Mouse (Mus musculus) hindbrain, postnatal 0 days (tissue): ENCODE data around the gene Rpl23. TPM values are rescaled to one million over a fixed set of nuclear protein-coding genes. Genes with fewer than 3 reads are reported as not detected.

Experiments used
- ATAC-seq: fragments of 200-750 bp; cut with Nextera tagmentation; 2 replicates; pipeline ENCODE4 v1.8.0; 2017; ENCODE audit warnings: mild to moderate bottlenecking, moderate TSS enrichment, moderate library complexity
- DNase-seq: peaks from one replicate; pipeline ENCODE4 v3.0.0-alpha.2; 2015; ENCODE audit warnings: low spot score
- H3K27ac ChIP-seq: fragments of 300-500 bp; sonication (generic); 2 replicates; pipeline ENCODE4 v1.5.1; 2014; ENCODE audit warnings: mild to moderate bottlenecking
- H3K27me3 ChIP-seq: fragments of 300-500 bp; sonication (generic); 2 replicates; pipeline ENCODE4 v1.6.1; 2014; ENCODE audit warnings: low read length, mixed read lengths; ENCODE audit not compliant: insufficient read depth
- H3K36me3 ChIP-seq: fragments of 300-500 bp; sonication (generic); 2 replicates; pipeline ENCODE4 v1.6.1; 2014; ENCODE audit warnings: low read length, mixed read lengths; ENCODE audit not compliant: insufficient read depth
- H3K4me1 ChIP-seq: fragments of 300-500 bp; sonication (generic); 2 replicates; pipeline ENCODE4 v1.6.1; 2014; ENCODE audit warnings: antibody characterized with exemption, low read length, mixed read lengths; ENCODE audit not compliant: insufficient read depth
- H3K4me2 ChIP-seq: fragments of 300-500 bp; sonication (generic); 2 replicates; pipeline ENCODE4 v1.6.1; 2014; ENCODE audit warnings: low read depth, mild to moderate bottlenecking, low read length, moderate library complexity, mixed read lengths
- H3K4me3 ChIP-seq: fragments of 300-500 bp; sonication (generic); 2 replicates; pipeline ENCODE4 v1.5.1; 2014; ENCODE audit warnings: low read length
- H3K9ac ChIP-seq: fragments of 300-500 bp; sonication (generic); replicated peaks from 2 replicates; pipeline ENCODE4 v1.6.1; 2014; ENCODE audit warnings: mild to moderate bottlenecking, low read length, moderate library complexity, mixed read lengths
- H3K9me3 ChIP-seq: fragments of 300-500 bp; sonication (generic); 2 replicates; pipeline ENCODE4 v1.6.1; 2016; ENCODE audit warnings: low read length, mixed read lengths
- CTCF ChIP-seq: IDR thresholded peaks from 2 replicates; pipeline ENCODE4 v1.5.1; 2016; ENCODE audit warnings: antibody characterized with exemption, control low read depth, low read depth
- WGBS: fragments of 180-500 bp; shearing (Covaris S2); extraction: QIAGEN DNeasy Blood & Tissue Kit; methylation state at CpG from one replicate; pipeline ENCODE4 v1.1.7; 2014; 5-methylcytosine and 5-hydroxymethylcytosine counted together
- polyA plus RNA-seq: library from polyadenylated mRNA; unstranded; fragments of >200 nt; fragmentation: Nextera tagmentation; extraction: Ambion mirVana; gene quantifications from 2 replicates; pipeline ENCODE4 v1.2.1, GENCODE M21; 2015
- total RNA-seq: library from RNA; depleted of rRNA; stranded (reverse); fragments of >200 nt; gene quantifications from 2 replicates; pipeline ENCODE4 v1.2.3, GENCODE M21; 2014

Rpl23 gene
- total and polyA plus RNA-seq, 2 experiments from 2014 or later: 124 to 351 TPM

DNA sequence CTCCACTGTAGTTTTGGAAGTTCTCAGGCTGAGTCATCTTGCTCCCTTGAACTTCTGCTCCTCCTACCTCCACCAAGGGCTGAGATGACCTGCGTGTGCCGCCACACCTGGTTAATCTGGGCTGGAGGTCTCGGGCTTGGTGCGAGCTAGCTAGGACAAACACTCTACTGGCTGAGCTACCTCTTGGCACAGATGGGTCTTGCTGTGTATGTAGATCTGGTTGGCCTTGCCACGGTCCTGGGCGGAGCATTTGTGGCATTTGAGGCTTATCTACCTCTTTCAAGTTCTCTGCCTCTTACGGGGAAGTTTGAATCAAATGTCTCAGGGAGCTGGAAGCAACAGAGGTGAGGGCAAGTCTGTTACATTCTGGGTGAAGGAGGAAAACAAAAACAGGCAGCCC, 28.1 kb upstream of the Rpl23 start:
- no peak overlapping the region for H3K27ac ChIP-seq
- ATAC-seq: no peak
- H3K36me3 ChIP-seq: peaks cover 8% of the 10 kb centered on the region; the same call in 1 of the 2 replicates
- H3K9me3 ChIP-seq: no peaks in the 10 kb centered on the region
- H3K27me3 ChIP-seq: no peaks in the 10 kb centered on the region
- no peak for DNase-seq
- no peak overlapping the region for H3K4me2 ChIP-seq
- WGBS: 68% methylated on average over 7 of the region's 7 CpGs
- no peak overlapping the region for H3K4me3 ChIP-seq
- TF ChIP-seq CTCF: no peak
- H3K4me1 ChIP-seq: peaks cover 65% of the 10 kb centered on the region
- no peak overlapping the region for H3K9ac ChIP-seq

DNA sequence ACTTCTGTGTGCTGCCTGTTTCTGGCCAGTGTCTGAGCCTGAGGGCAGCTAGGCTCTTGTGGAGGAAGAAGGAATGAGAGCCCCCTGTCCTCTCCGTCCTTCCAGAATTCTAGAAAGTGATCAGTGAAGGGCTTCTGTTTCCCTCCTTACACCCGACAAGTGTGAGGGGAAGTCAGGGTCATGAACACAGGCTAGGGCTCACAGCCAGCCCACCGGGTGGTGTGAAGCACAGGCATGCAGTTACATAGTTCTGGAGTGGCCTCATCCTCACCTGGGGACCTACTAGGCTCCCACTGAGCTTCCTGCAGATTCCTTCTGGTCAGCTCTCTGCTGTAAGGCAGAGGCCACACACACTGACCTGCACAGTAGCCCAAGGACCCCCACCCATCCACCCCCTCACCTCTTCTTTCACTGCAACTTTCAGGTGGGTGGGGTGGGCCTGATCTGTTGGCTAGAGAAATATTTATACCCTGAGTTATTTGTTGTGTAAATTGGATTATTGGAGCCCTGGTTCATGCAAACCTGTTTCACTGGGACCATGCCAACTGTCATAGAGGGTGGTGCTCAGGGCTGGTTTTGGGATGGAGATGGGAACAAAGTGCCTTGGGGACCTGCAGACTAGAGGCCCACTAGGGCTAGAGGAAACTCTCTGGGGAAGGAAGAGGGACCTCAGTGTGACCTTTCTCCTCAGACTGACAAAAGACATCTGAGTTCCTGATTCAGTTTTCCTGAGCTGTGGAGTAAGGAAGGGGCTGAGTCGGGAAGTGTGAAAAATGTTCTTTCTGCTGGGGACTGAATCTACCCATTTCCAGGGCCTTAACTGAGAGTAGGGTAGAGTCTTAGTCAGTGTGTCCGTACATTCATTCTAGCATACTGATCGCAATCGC, 27.2 kb upstream of the Rpl23 start:
- Histone ChIP-seq H3K4me2 (no peak overlapping the region), H3K27me3 (no peaks in the 10 kb centered on the region), H3K4me1 (peaks cover 72% of the 10 kb centered on the region), H3K36me3 (peaks cover 8% of the 10 kb centered on the region; the same call in 1 of the 2 replicates), H3K9me3 (no peaks in the 10 kb centered on the region), H3K27ac (peak overlapping the region; percentile 52; the same call in 1 of the 2 replicates), H3K9ac (no peak overlapping the region), H3K4me3 (no peak overlapping the region)
- TF ChIP-seq CTCF: no peak
- ATAC-seq (no peak), DNase-seq (no peak)
- 64% methylated on average over 7 of the region's 7 CpGs for WGBS

DNA sequence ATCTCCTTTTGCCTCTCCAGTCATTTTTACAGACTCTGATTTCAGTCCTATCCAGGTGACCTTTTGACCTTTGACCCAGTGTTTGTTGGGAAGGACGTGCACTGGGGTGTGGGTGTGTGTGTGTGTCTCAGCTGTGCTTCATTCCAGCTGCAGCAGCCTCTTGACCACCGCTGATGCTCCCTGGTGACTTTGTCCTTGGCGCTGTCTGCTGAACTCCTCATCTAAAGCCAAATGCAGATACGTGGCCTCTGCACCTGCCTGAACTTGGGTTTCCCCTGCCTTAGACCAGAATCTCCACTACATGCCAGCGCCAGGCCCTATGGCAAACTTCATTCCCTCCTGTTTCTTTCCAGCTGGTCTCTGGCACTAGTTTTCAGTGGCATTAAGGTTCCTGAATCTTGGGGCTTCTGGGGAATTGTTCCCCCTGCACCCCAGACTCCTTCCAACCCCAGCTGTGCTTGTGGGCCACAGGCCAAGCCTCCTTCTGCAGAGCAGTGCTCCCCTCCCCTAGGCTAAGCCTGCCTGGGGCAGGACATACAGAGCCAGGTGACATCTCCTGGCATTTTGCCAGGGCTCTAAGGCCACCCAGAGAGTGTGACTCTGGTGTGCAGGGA, 26.5 kb upstream of the Rpl23 start:
- peak; percentile 55 for DNase-seq
- 28% methylated on average over 5 of the region's 5 CpGs for WGBS
- no peaks in the 10 kb centered on the region for H3K27me3 ChIP-seq
- TF ChIP-seq CTCF: no peak
- peak overlapping the region; percentile 52; the same call in 1 of the 2 replicates for H3K27ac ChIP-seq
- H3K4me1 ChIP-seq: peaks cover 71% of the 10 kb centered on the region
- H3K4me2 ChIP-seq: no peak overlapping the region
- H3K4me3 ChIP-seq: no peak overlapping the region
- peaks cover 8% of the 10 kb centered on the region; the same call in 1 of the 2 replicates for H3K36me3 ChIP-seq
- H3K9ac ChIP-seq: no peak overlapping the region
- ATAC-seq: no peak
- no peaks in the 10 kb centered on the region for H3K9me3 ChIP-seq

DNA sequence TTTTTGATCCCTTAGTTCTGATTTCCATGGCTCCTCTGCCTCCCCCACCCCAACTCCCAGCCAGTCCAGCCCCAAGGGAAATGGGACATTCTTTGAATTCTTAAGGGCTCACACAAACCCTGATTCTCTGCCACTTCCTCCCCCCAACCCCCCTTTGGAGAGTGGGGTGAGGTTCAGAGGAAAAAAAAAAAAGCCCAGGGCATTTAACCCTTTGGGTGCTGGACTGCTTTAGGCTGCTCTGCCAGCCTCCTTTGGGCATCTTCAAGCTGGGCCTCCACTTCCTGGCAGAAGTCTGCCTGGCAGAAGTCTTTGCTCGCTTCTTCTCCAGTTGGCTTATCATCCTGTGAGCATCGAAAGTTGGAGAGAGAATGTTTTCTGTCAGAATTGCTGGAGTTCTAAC, 25.9 kb upstream of the Rpl23 start:
- 37% methylated on average over 2 of the region's 2 CpGs for WGBS
- peak overlapping the region; percentile 52; the same call in 1 of the 2 replicates for H3K27ac ChIP-seq
- peak; percentile 45 for DNase-seq

DNA sequence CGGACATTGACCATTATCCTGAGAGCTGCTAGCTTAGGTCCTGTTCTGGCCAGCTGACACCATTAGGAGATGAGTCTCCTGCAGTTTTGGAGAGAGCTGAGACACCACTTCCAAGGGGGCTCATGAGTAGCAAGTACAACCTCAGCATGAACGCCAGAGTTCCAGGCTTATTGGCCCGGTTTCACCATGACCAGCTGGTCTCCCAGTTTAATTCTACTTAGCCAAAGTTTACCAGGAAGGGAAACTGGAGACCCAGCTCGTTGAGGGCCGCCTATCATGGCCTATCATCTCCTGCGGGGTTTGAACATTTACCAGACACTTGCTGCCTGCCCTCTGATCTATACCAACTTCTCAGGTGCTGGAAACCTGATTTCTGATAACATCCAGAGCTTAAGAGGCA, 25.4 kb upstream of the Rpl23 start:
- Histone ChIP-seq H3K9me3 (no peaks in the 10 kb centered on the region), H3K4me2 (no peak overlapping the region), H3K4me1 (peaks cover 62% of the 10 kb centered on the region), H3K27ac (0 out of 2 replicates have a peak overlapping the region, but pooled peaks have one; percentile 2), H3K36me3 (peaks cover 8% of the 10 kb centered on the region; the same call in 1 of the 2 replicates), H3K4me3 (no peak overlapping the region), H3K27me3 (no peaks in the 10 kb centered on the region), H3K9ac (no peak overlapping the region)
- DNase-seq (no peak), ATAC-seq (no peak)
- no peak for TF ChIP-seq CTCF
- 33% methylated on average over 6 of the region's 6 CpGs for WGBS

More for the DNA sequence above, 25.9 kb upstream of the Rpl23 start:
- Histone ChIP-seq H3K27me3 (no peaks in the 10 kb centered on the region), H3K4me1 (peaks cover 65% of the 10 kb centered on the region), H3K9ac (no peak overlapping the region), H3K4me2 (no peak overlapping the region), H3K4me3 (no peak overlapping the region), H3K36me3 (peaks cover 8% of the 10 kb centered on the region; the same call in 1 of the 2 replicates), H3K9me3 (no peaks in the 10 kb centered on the region)
- ATAC-seq: no peak
- no peak for TF ChIP-seq CTCF

DNA sequence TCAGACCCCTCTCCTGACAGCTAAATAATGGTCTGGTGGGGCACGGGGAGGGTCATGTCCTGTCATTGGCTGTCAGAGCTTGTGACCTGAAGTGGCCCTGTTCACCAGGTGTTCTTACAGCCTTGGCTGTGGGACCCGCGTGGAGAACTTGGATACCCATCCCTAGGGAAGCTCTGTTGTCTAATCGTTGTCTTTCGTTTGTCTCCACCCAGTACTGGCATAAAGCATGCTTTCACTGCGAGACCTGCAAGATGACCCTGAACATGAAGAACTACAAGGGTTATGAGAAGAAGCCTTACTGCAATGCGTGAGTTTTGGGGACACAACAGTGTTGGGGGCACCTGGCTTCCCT, 24.4 kb upstream of the Rpl23 start:
- peaks cover 63% of the 10 kb centered on the region for H3K4me1 ChIP-seq
- WGBS: 39% methylated on average over 7 of the region's 7 CpGs
- no peak overlapping the region for H3K4me3 ChIP-seq
- no peak for TF ChIP-seq CTCF
- peaks cover 12% of the 10 kb centered on the region; the same call in 1 of the 2 replicates for H3K36me3 ChIP-seq
- H3K9me3 ChIP-seq: no peaks in the 10 kb centered on the region
- no peaks in the 10 kb centered on the region for H3K27me3 ChIP-seq
- no peak for ATAC-seq
- no peak for DNase-seq
- H3K27ac ChIP-seq: peak overlapping the region; percentile 82; the same call in 1 of the 2 replicates
- no peak overlapping the region for H3K9ac ChIP-seq
- peak overlapping the region; percentile 44; the same call in 1 of the 2 replicates for H3K4me2 ChIP-seq
